Mouse (Mus musculus): Measurements from ENCODE around the gene Dhx32. TPM values are rescaled to one million over a fixed set of nuclear protein-coding genes. Genes with fewer than 3 reads are reported as not detected.

Gene Dhx32
- total RNA-seq, 2 experiments from 2014 or later, result 35.4 to 36.5 TPM

Other genes with a start within 250 kb of the Dhx32 start
- not detected for gene Tex36, start 180.6 kb downstream of the Dhx32 start, total RNA-seq (2021)
- 10 to 100 TPM; 27.9 to 28.9 TPM for gene Edrf1, start 145.2 kb downstream of the Dhx32 start, total RNA-seq (2021)
- gene Mmp21, start 102.7 kb downstream of the Dhx32 start, total RNA-seq (2021), result under 1 TPM; 0.20 to 0.25 TPM
- gene Bccip, start 73.4 kb downstream of the Dhx32 start, total RNA-seq (2021), result 10 to 100 TPM; 64.7 to 67.8 TPM
- 10 to 100 TPM; 18.4 to 19.1 TPM for gene Uros, start 72.7 kb downstream of the Dhx32 start, total RNA-seq (2021)
- 1 to 10 TPM; 2.2 to 2.8 TPM for gene Fank1, start 5.9 kb downstream of the Dhx32 start, total RNA-seq (2021)

All from layer of hippocampus, adult 18-20 months (tissue).